Mouse (Mus musculus): ENCODE results near the gene Nod2.
"Not testable (repeated sequence)": the region's sequence is repeated elsewhere in the genome, so short reads cannot be mapped to it uniquely, and the experiment has no call there.

The Nod2 gene

GRCm38 (mm10) chr8:88631081-88631480 is 16.0 kb upstream of the Nod2 start:
- DNase-seq (ENCODE audit: low read depth, low spot score) = no peak

DNA sequence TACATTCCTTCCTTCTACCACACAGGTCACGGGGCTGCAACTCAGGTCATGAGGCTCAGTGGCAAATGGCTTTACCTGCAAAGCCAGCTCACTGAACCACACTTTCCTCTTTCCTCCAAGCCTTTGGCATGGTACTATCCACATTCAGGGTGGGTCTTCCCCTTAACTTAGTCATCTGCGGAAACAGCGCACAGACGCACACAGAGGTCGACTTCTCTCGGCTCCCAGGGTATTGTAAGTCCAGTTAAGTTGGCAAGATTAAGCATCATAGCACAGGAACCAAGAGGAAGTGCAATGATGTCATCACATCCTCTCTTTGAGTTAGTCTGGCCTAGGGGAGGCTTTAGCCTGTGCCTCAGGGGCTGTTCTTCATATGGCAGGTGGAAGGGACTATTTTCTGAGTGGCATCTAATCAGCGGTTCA is 13.8 kb upstream of the Nod2 start:
- DNase-seq (ENCODE audit: low read depth, low spot score) = no peak

- DNase-seq (ENCODE audit: low read depth, low spot score) = no peak
These were observed 11.4 kb upstream of the Nod2 start, which contains the start of gene Snx20 for GRCm38 (mm10) chr8:88635474-88636397. TSS of gene Snx20 (minus strand) at chr8:88636128.

DNA sequence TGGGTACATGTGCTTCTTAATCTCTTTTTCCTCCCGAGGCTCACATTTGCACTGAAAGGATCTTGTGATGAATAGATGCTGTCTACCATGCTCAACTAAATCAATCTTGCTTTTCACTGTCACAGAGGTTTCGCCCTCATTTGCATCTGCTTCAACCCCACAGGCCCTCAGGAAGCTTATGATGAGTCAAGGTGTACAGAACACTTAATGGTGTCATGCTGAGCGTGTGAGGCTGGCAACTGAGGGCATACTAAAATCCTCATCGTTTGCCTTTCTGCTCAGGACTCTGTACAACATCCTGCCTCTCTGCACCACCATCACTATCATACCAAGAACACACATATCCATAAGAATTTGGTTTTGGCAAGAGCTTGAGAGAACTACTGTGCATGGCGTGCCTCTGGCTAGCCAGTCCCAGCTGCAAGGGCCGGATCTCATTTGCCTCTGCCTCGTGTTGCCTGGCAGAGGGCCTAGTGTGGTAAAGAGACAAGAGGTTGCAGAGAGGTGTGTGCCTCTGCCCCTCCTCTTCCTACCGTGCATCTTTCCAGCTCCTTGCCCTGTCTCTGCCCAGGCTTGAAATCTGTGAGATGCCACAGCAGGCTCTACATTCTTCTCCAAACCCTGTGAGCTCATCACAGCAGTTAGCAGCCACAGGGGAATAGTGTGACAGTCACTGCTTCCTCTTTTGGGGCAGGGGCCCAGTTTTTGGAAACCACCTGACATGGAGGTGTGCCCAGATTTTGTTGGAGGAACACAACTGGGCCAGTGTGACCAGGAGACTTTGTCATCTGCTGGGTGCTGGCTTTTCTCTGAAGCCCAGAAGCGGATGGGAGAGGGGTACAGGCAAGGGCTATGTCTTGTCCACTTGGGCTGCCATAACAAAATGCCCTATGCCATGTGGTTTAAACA is 9.8 kb upstream of the Nod2 start:
- no peak for DNase-seq (ENCODE audit: low read depth, low spot score)

DNA sequence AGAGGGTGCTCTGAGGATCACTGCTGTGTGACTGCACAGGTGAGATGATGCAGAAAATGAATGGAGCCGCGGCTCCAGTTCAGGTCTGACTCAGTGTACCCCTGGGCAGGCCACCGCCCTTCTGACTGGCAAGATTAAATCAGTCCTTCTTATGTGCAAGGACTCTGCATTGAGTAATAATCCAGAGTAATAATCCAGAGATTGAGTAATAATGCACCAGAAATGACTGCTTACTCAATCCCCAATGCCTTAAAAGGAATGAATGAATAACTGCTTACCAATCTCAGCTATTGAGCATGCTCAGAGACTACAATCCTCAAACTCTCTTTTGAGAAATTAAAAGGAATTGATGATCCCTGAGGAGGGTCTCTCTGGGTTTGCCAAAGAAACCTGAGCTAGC is 8.2 kb upstream of the Nod2 start:
- no peak for DNase-seq (ENCODE audit: low read depth, low spot score)

DNA sequence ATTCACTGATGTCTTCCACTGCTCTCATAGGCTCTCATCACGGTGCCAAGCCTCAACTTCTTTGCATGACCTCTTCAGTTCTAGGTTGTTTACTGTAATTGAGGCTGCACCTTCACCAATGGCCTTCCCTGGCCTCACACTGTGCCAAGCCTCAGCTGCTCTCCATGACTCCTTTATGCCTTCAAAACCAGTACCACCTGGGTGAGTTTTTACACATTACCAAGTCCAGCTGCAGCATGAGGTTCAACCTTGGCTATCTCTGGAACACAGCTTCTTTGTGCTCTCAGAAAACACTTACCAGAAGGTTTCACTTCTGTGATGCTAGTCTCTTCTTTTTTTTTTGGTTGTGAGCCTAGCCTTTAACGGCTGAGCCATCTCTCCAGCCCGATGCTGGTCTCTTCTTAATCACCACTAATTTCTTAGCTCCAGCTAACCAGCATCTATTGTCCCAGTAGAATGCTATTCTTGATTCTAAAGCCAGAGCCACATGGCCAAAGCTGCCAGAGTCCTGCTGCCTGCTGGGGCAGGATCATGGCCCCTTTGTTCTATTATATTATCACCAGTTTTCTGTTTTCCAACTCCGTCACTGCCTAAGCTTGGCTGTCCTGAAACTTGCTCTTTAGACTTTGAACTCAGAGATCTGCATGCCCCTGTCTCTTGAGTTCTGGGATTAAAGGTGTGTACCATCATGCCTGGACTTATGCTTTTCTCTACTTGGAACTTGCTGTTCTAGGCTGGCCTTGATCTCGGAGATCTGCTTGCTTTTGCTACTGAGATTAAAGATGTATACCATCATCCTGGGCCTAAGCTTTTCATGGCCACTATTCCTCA is 4.2 kb upstream of the Nod2 start:
- DNase-seq (ENCODE audit: low read depth, low spot score) = no peak

GRCm38 (mm10) chr8:88648322-88648721 is 1.2 kb downstream of the Nod2 start:
- no peak for DNase-seq (ENCODE audit: low read depth, low spot score)

GRCm38 (mm10) chr8:88650016-88650708 is 3.0 kb downstream of the Nod2 start:
- no peak for DNase-seq (ENCODE audit: low read depth, low spot score)

DNA sequence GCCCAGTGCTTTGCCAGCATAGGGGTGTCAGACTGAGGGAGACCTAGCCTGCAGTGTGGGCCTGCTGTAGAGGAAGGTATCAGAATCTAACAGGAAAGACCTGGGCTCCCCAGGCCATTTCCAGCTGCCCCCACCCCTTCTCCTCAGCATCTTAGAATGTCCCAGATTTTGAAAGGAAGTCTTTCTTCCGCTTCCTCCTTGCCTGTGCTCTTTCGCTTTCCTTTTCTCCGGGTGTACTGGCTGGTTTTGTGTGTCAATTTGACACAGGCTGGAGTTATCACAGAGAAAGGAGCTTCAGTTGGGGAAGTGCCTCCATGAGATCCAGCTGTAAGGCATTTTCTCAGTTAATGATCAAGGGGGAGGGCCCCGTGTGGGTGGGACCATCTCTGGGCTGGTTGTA is 4.0 kb downstream of the Nod2 start:
- not testable (repeated sequence) for DNase-seq (ENCODE audit: low read depth, low spot score)

- DNase-seq (ENCODE audit: low read depth, low spot score) = no peak
These were observed 8.2 kb downstream of the Nod2 start for GRCm38 (mm10) chr8:88655334-88655733.

DNA sequence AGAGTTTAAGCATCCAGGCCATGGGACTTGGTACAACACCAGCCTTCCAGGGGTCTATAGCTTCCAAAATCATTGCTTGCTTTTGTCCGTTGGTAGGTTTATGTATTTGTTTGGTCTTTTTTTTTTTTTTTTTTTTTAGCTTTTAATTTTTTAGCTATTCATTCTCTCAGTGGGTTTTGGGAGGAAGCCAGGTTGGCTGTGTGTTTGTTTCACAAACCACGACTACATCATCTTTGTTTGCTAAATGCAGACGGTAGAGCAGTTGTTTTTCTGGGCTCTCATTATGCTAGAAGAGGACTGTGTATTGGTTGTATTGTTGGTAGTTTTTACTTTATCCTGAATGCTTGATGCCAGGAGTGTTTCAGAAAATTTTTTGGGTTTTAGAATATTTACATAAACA is 12.8 kb downstream of the Nod2 start:
- no peak for DNase-seq (ENCODE audit: low read depth, low spot score)

- no peak for DNase-seq (ENCODE audit: low read depth, low spot score)
These were observed 15.3 kb downstream of the Nod2 start for GRCm38 (mm10) chr8:88662401-88662821.

- DNase-seq (ENCODE audit: low read depth, low spot score) = no peak
These were observed 17.0 kb downstream of the Nod2 start for GRCm38 (mm10) chr8:88664121-88664520.

- no peak for DNase-seq (ENCODE audit: low read depth, low spot score)
These were observed 17.8 kb downstream of the Nod2 start for GRCm38 (mm10) chr8:88664947-88665346.

GRCm38 (mm10) chr8:88666435-88666834 is 19.3 kb downstream of the Nod2 start:
- DNase-seq (ENCODE audit: low read depth, low spot score) = no peak

- DNase-seq (ENCODE audit: low read depth, low spot score) = no peak
These were observed 21.4 kb downstream of the Nod2 start for GRCm38 (mm10) chr8:88668400-88669086.

GRCm38 (mm10) chr8:88670782-88671181 is 23.7 kb downstream of the Nod2 start:
- DNase-seq (ENCODE audit: low read depth, low spot score) = no peak

- no peak for DNase-seq (ENCODE audit: low read depth, low spot score)
These were observed 24.5 kb downstream of the Nod2 start for GRCm38 (mm10) chr8:88671575-88671974.

- no peak for DNase-seq (ENCODE audit: low read depth, low spot score)
These were observed 26.7 kb downstream of the Nod2 start for GRCm38 (mm10) chr8:88673859-88674258.

Measured in ES-CJ7 (cell line).